Mouse (Mus musculus): Measurements from ENCODE around the gene Epn2. TPM values are rescaled to one million over a fixed set of nuclear protein-coding genes. Genes with fewer than 3 reads are reported as not detected.
A peak's percentile ranks its signal among the peaks of the same experiment; 100 is the strongest.

The Epn2 gene
- polyA plus RNA-seq, 1 experiment from 2014 or later, result 28.7 TPM

- Histone ChIP-seq H3K4me1 (ENCODE audit: control insufficient read depth, insufficient read depth, low read length) (peaks cover 12% of the 10 kb centered on the region), H3K4me2 (replicated peaks; ENCODE audit: low read depth, low read length) (no peak overlapping the region), H3K9ac (replicated peaks; ENCODE audit: low read depth, low read length) (no peak overlapping the region), H3K4me3 (ENCODE audit: low read depth, low read length) (no peak overlapping the region), H3K27me3 (ENCODE audit: control insufficient read depth, insufficient read depth, low read length) (no peaks in the 10 kb centered on the region), H3K36me3 (ENCODE audit: control insufficient read depth, insufficient read depth, low read length) (no peaks in the 10 kb centered on the region), H3K9me3 (ENCODE audit: control insufficient read depth, low read depth, low read length) (no peaks in the 10 kb centered on the region), H3K27ac (ENCODE audit: low read length) (no peak overlapping the region)
- 87% methylated on average over 4 of the region's 4 CpGs for WGBS
- ATAC-seq (ENCODE audit: insufficient number of reproducible peaks, insufficient read depth, low FRiP score, low read depth), result no peak
Measured at GRCm38 (mm10) chr11:61478788-61479187, 100.7 kb downstream of the Epn2 start.

- Histone ChIP-seq H3K4me3 (ENCODE audit: low read depth, low read length) (no peak overlapping the region), H3K4me2 (replicated peaks; ENCODE audit: low read depth, low read length) (peak overlapping the region; percentile 6; the same call in 1 of the 2 replicates), H3K9me3 (ENCODE audit: control insufficient read depth, low read depth, low read length) (no peaks in the 10 kb centered on the region), H3K9ac (replicated peaks; ENCODE audit: low read depth, low read length) (no peak overlapping the region), H3K4me1 (ENCODE audit: control insufficient read depth, insufficient read depth, low read length) (peaks cover 10% of the 10 kb centered on the region), H3K36me3 (ENCODE audit: control insufficient read depth, insufficient read depth, low read length) (no peaks in the 10 kb centered on the region), H3K27ac (ENCODE audit: low read length) (no peak overlapping the region), H3K27me3 (ENCODE audit: control insufficient read depth, insufficient read depth, low read length) (no peaks in the 10 kb centered on the region)
- 53% methylated on average over 17 of the region's 17 CpGs for WGBS
- ATAC-seq (ENCODE audit: insufficient number of reproducible peaks, insufficient read depth, low FRiP score, low read depth), result no peak
Measured at GRCm38 (mm10) chr11:61477566-61478508, 101.7 kb downstream of the Epn2 start.

- WGBS, result 28% methylated on average over 12 of the region's 12 CpGs
- no peak overlapping the region for H3K27ac ChIP-seq (ENCODE audit: low read length)
- no peaks in the 10 kb centered on the region for H3K27me3 ChIP-seq (ENCODE audit: control insufficient read depth, insufficient read depth, low read length)
- no peak overlapping the region for H3K9ac ChIP-seq (replicated peaks; ENCODE audit: low read depth, low read length)
- no peaks in the 10 kb centered on the region for H3K9me3 ChIP-seq (ENCODE audit: control insufficient read depth, low read depth, low read length)
- H3K4me1 ChIP-seq (ENCODE audit: control insufficient read depth, insufficient read depth, low read length), result peaks cover 9% of the 10 kb centered on the region
- no peaks in the 10 kb centered on the region for H3K36me3 ChIP-seq (ENCODE audit: control insufficient read depth, insufficient read depth, low read length)
- H3K4me3 ChIP-seq (ENCODE audit: low read depth, low read length), result no peak overlapping the region
- peak overlapping the region; percentile 6 for H3K4me2 ChIP-seq (replicated peaks; ENCODE audit: low read depth, low read length)
- ATAC-seq (ENCODE audit: insufficient number of reproducible peaks, insufficient read depth, low FRiP score, low read depth), result no peak
Measured at GRCm38 (mm10) chr11:61476786-61477382, 102.6 kb downstream of the Epn2 start.

DNA sequence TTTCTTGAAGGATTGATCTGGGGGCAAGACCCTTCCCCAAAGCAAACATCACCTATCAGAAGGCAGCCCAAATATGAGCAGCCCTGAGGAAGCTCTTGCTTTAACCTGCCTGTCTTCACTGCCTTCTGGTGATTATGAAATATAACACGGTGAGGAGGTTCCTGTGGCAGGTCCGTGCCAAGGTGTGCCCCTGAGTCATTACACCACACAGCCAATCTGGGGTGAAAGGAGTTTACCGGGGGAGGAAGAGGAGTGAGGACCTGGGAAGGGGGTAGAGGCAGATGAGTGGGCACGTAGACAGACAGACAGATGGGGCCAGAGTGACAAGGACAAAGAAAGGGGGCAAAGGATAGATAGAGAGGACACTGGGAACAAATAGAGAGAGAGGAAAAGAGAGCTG, 105.9 kb downstream of the Epn2 start:
- H3K9me3 ChIP-seq (ENCODE audit: control insufficient read depth, low read depth, low read length), result no peaks in the 10 kb centered on the region
- no peak for ATAC-seq (ENCODE audit: insufficient number of reproducible peaks, insufficient read depth, low FRiP score, low read depth)

DNA sequence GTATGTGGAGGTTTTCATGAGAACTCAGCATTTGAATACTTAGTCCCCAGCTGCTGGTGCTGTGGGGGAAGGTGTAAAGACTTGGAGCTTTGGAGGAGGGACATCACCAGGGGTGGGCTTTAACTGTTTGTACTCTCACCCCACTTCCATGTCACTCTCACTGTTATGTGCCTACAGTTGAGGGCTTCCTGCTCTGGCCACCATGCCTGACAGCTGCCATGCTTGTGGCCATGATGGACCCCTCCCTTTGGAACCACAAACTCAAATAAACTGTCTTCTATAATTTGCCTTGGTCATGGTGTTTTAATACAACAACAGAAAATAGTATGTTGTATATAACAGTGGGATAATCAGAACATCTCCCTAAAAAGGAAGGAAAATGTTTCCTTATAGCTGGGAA, 108.6 kb downstream of the Epn2 start:
- ATAC-seq (ENCODE audit: insufficient number of reproducible peaks, insufficient read depth, low FRiP score, low read depth), result no peak
- no peak overlapping the region for H3K27ac ChIP-seq (ENCODE audit: low read length)
- H3K27me3 ChIP-seq (ENCODE audit: control insufficient read depth, insufficient read depth, low read length), result no peaks in the 10 kb centered on the region
- no peaks in the 10 kb centered on the region for H3K9me3 ChIP-seq (ENCODE audit: control insufficient read depth, low read depth, low read length)
- H3K4me3 ChIP-seq (ENCODE audit: low read depth, low read length), result no peak overlapping the region
- H3K9ac ChIP-seq (replicated peaks; ENCODE audit: low read depth, low read length), result no peak overlapping the region
- peaks cover 7% of the 10 kb centered on the region; the same call in 1 of the 2 replicates for H3K4me1 ChIP-seq (ENCODE audit: control insufficient read depth, insufficient read depth, low read length)
- H3K4me2 ChIP-seq (replicated peaks; ENCODE audit: low read depth, low read length), result no peak overlapping the region
- no peaks in the 10 kb centered on the region for H3K36me3 ChIP-seq (ENCODE audit: control insufficient read depth, insufficient read depth, low read length)

More for the DNA sequence above, 105.9 kb downstream of the Epn2 start:
- no peak overlapping the region for H3K4me2 ChIP-seq (replicated peaks; ENCODE audit: low read depth, low read length)
- H3K36me3 ChIP-seq (ENCODE audit: control insufficient read depth, insufficient read depth, low read length), result no peaks in the 10 kb centered on the region
- no peak overlapping the region for H3K9ac ChIP-seq (replicated peaks; ENCODE audit: low read depth, low read length)
- H3K27me3 ChIP-seq (ENCODE audit: control insufficient read depth, insufficient read depth, low read length), result no peaks in the 10 kb centered on the region
- no peak overlapping the region for H3K4me3 ChIP-seq (ENCODE audit: low read depth, low read length)
- H3K27ac ChIP-seq (ENCODE audit: low read length), result no peak overlapping the region
- 0 out of 2 replicates have a peak, but pooled peaks cover 2% of the 10 kb centered on the region for H3K4me1 ChIP-seq (ENCODE audit: control insufficient read depth, insufficient read depth, low read length)
- WGBS, result 59% methylated on average over 4 of the region's 4 CpGs

- no peak overlapping the region for H3K4me2 ChIP-seq (replicated peaks; ENCODE audit: low read depth, low read length)
- 58% methylated on average over 7 of the region's 7 CpGs for WGBS
- peaks cover 9% of the 10 kb centered on the region; the same call in 1 of the 2 replicates for H3K4me1 ChIP-seq (ENCODE audit: control insufficient read depth, insufficient read depth, low read length)
- H3K4me3 ChIP-seq (ENCODE audit: low read depth, low read length), result no peak overlapping the region
- H3K36me3 ChIP-seq (ENCODE audit: control insufficient read depth, insufficient read depth, low read length), result no peaks in the 10 kb centered on the region
- H3K9me3 ChIP-seq (ENCODE audit: control insufficient read depth, low read depth, low read length), result no peaks in the 10 kb centered on the region
- no peaks in the 10 kb centered on the region for H3K27me3 ChIP-seq (ENCODE audit: control insufficient read depth, insufficient read depth, low read length)
- no peak overlapping the region for H3K9ac ChIP-seq (replicated peaks; ENCODE audit: low read depth, low read length)
- no peak for ATAC-seq (ENCODE audit: insufficient number of reproducible peaks, insufficient read depth, low FRiP score, low read depth)
- no peak overlapping the region for H3K27ac ChIP-seq (ENCODE audit: low read length)
Measured at GRCm38 (mm10) chr11:61469317-61469917, 110.1 kb downstream of the Epn2 start.

DNA sequence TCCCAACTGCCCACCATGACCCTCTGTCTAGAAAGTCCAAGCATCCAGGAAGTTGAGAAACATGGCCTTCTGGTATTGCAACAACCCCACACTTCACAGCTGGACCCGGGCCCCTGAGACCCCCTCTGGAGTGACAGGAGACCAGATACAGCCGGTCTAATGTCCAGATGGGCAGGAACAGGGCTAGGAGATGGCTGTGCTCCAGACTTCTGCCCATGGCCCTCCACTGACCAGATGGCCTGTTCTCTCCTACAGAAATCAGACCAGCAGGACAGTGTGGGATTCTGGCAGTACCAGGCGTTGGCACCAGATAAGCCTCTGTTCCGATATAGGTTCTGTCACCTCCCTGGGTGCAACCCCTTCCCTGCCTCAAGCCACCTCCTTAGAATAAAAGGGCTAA, 111.0 kb downstream of the Epn2 start:
- no peaks in the 10 kb centered on the region for H3K9me3 ChIP-seq (ENCODE audit: control insufficient read depth, low read depth, low read length)
- H3K4me1 ChIP-seq (ENCODE audit: control insufficient read depth, insufficient read depth, low read length), result peaks cover 9% of the 10 kb centered on the region; the same call in 1 of the 2 replicates
- H3K9ac ChIP-seq (replicated peaks; ENCODE audit: low read depth, low read length), result no peak overlapping the region
- H3K36me3 ChIP-seq (ENCODE audit: control insufficient read depth, insufficient read depth, low read length), result no peaks in the 10 kb centered on the region
- H3K27me3 ChIP-seq (ENCODE audit: control insufficient read depth, insufficient read depth, low read length), result no peaks in the 10 kb centered on the region
- 82% methylated on average over 4 of the region's 4 CpGs for WGBS
- no peak for ATAC-seq (ENCODE audit: insufficient number of reproducible peaks, insufficient read depth, low FRiP score, low read depth)
- no peak overlapping the region for H3K4me2 ChIP-seq (replicated peaks; ENCODE audit: low read depth, low read length)
- H3K27ac ChIP-seq (ENCODE audit: low read length), result no peak overlapping the region
- no peak overlapping the region for H3K4me3 ChIP-seq (ENCODE audit: low read depth, low read length)
